Mouse (Mus musculus) lung, embryonic 16.5 days (tissue): ENCODE measurements around the gene Wdr75. TPM values are rescaled to one million over a fixed set of nuclear protein-coding genes. Genes with fewer than 3 reads are reported as not detected.

Experiments
- ATAC-seq: fragments of 200-750 bp; cut with Nextera tagmentation; 2 replicates; pipeline ENCODE4 v1.8.0; 2017; ENCODE audit warnings: low read depth, mild to moderate bottlenecking, moderate library complexity
- H3K27ac ChIP-seq: fragments of 300-500 bp; sonication (generic); 2 replicates; pipeline ENCODE4 v1.5.1; 2014; ENCODE audit warnings: mild to moderate bottlenecking, control low read depth, low read length
- H3K27me3 ChIP-seq: fragments of 300-500 bp; sonication (generic); 2 replicates; pipeline ENCODE4 v1.6.1; 2014; ENCODE audit warnings: low read depth, low read length, mixed read lengths; ENCODE audit not compliant: control insufficient read depth, insufficient read depth
- H3K36me3 ChIP-seq: fragments of 300-500 bp; sonication (generic); 2 replicates; pipeline ENCODE4 v1.6.1; 2014; ENCODE audit warnings: low read length; ENCODE audit not compliant: control insufficient read depth, insufficient read depth
- H3K4me1 ChIP-seq: fragments of 300-500 bp; sonication (generic); replicated peaks from 2 replicates; pipeline ENCODE4 v1.6.1; 2014; ENCODE audit warnings: low read length, mixed read lengths; ENCODE audit not compliant: control insufficient read depth, insufficient read depth
- H3K4me2 ChIP-seq: fragments of 300-500 bp; sonication (generic); 2 replicates; pipeline ENCODE4 v1.6.1; 2014; ENCODE audit warnings: low read depth, low read length, control low read depth
- H3K4me3 ChIP-seq: fragments of 300-500 bp; sonication (generic); 2 replicates; pipeline ENCODE4 v1.5.1; 2014; ENCODE audit warnings: mild to moderate bottlenecking, low read length, control low read depth
- H3K9ac ChIP-seq: fragments of 300-500 bp; sonication (generic); 2 replicates; pipeline ENCODE4 v1.6.1; 2014; ENCODE audit warnings: low read length, control low read depth
- H3K9me3 ChIP-seq: fragments of 300-500 bp; sonication (generic); 2 replicates; pipeline ENCODE4 v1.6.1; 2016; ENCODE audit warnings: low read length; ENCODE audit not compliant: control insufficient read depth
- WGBS: fragments of 180-500 bp; shearing (Covaris S2); extraction: QIAGEN DNeasy Blood & Tissue Kit; methylation state at CpG from one replicate; pipeline ENCODE4 v1.1.7; 2014; 5-methylcytosine and 5-hydroxymethylcytosine counted together
- polyA plus RNA-seq: library from polyadenylated mRNA; unstranded; fragments of >200 nt; fragmentation: Nextera tagmentation; extraction: Ambion mirVana; gene quantifications from 2 replicates; pipeline ENCODE4 v1.2.1, GENCODE M21; 2015

The Wdr75 gene
- polyA plus RNA-seq: 58.4 and 61.9 TPM in 2 replicates

- H3K9ac ChIP-seq: peak within 1 kb of the TSS; percentile 90
- no peaks in the 10 kb centered on the region for H3K27me3 ChIP-seq
- H3K4me3 ChIP-seq: peak within 1 kb of the TSS; percentile 90
- WGBS: under 1% methylated on average over 59 of the region's 70 CpGs
- H3K4me1 ChIP-seq: peaks cover 7% of the 10 kb centered on the region
- H3K4me2 ChIP-seq: peak within 1 kb of the TSS; percentile 88
- H3K27ac ChIP-seq: peak within 1 kb of the TSS; percentile 97
- peak; percentile 99 for ATAC-seq
- H3K9me3 ChIP-seq: no peaks in the 10 kb centered on the region
- peaks cover 4% of the 10 kb centered on the region for H3K36me3 ChIP-seq
Observed at GRCm38 (mm10) chr1:45794969-45795908, at the start of gene Wdr75. Gene Wdr75 (plus strand): TSS chr1:45795166.

DNA sequence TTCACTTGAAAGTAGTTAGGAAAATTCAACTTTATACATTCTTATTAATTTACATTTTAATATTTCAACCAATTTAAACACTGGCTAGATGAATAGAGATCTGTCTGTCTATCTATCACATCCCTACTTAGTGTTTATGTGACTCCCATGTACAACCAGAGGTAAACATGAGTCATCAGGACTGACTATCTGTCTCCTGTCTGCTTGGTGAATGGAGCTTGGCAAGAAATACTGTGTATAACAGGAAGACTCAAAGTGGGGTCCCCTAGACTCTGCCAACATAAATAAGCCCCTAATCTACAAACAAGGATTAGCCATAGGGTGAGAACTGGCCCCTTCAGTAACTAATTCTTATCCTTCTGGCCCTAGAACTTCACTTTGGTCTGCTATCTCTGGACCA is 39.1 kb upstream of the Wdr75 start:
- no peaks in the 10 kb centered on the region; the same call in 1 of the 2 replicates for H3K9me3 ChIP-seq
- no peak overlapping the region for H3K4me3 ChIP-seq
- H3K4me2 ChIP-seq: no peak overlapping the region
- 0 out of 2 replicates have a peak, but pooled peaks have one; percentile 28 for ATAC-seq
- no peaks in the 10 kb centered on the region for H3K36me3 ChIP-seq
- H3K9ac ChIP-seq: no peak overlapping the region
- H3K27me3 ChIP-seq: no peaks in the 10 kb centered on the region
- H3K4me1 ChIP-seq: peaks cover 3% of the 10 kb centered on the region
- H3K27ac ChIP-seq: peak overlapping the region; percentile 25

- peak overlapping the region; percentile 12; the same call in 1 of the 2 replicates for H3K27ac ChIP-seq
Observed at GRCm38 (mm10) chr1:45756707-45757106, 38.3 kb upstream of the Wdr75 start.

DNA sequence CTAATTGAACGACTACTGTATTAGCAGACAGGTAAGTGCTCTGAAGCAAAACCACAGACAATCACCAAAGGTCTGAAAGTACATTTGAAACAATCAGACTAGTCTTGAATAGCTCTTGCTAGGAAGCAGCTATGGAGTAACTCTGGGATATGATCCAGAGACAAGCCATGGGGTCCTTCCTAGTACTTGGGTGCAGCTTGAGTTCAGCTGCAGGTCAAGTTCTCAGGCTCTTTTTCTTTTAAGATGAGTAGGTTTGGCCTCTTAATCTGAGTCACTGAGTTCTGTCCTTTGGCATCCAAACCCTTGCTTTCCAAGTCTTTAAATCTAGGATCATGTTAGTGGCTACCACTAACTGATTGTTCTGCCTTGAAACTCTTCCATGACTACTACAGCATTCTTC is 37.0 kb upstream of the Wdr75 start:
- no peak overlapping the region for H3K4me2 ChIP-seq
- 77% methylated on average over 1 of the region's 1 CpGs for WGBS
- peaks cover 9% of the 10 kb centered on the region for H3K4me1 ChIP-seq
- no peak overlapping the region for H3K27ac ChIP-seq
- H3K9me3 ChIP-seq: no peaks in the 10 kb centered on the region; the same call in 1 of the 2 replicates
- no peaks in the 10 kb centered on the region for H3K27me3 ChIP-seq
- H3K4me3 ChIP-seq: no peak overlapping the region
- no peaks in the 10 kb centered on the region for H3K36me3 ChIP-seq
- no peak for ATAC-seq
- no peak overlapping the region for H3K9ac ChIP-seq

More at GRCm38 (mm10) chr1:45756707-45757106, 38.3 kb upstream of the Wdr75 start:
- no peak overlapping the region for H3K9ac ChIP-seq
- ATAC-seq: peak; percentile 44; the same call in 1 of the 2 replicates
- H3K4me2 ChIP-seq: no peak overlapping the region
- peaks cover 9% of the 10 kb centered on the region for H3K4me1 ChIP-seq
- no peak overlapping the region for H3K4me3 ChIP-seq
- H3K27me3 ChIP-seq: no peaks in the 10 kb centered on the region
- no peaks in the 10 kb centered on the region; the same call in 1 of the 2 replicates for H3K9me3 ChIP-seq
- no peaks in the 10 kb centered on the region for H3K36me3 ChIP-seq

DNA sequence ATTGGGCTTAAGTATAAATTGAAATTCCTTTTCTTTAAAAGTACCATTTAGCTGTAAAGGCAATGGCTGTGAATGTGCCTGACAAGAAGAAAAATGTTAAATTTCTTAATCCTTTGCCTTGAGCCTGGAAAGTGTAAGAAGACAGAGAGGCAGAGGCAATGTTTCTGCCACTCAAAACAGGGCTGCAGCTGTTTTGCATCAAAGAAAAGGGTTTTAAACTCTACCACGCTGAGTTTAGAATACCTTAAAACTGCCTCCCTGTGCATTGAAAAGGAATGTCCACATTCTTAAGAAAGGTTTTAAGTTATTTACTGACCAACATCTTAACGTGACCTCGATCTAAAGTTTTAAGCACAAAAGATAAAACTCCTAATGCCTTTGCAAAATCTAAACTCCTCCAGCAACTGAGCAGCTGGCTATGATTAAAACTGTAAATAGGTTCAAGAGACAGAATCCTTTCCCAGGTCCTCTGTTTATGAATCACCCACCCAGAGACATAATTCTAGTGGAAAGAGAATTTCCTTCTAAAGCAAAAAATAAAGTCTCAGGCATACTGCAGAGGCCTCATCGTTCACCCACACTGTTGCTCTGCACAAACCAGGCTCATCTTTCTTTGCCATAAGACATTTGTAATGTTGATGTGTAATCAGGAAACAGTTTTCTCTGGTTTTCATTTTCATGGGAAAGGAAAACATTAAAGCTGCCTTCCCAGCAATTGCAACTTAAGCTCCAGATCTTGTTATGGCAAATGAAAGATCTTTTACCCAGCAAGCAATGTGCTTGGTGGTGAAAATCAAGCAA is 34.1 kb upstream of the Wdr75 start:
- H3K9me3 ChIP-seq: no peaks in the 10 kb centered on the region
- 0 out of 2 replicates have a peak, but pooled peaks have one; percentile 13 for ATAC-seq
- 17% methylated on average over 4 of the region's 4 CpGs for WGBS

GRCm38 (mm10) chr1:45761468-45761795 is 33.5 kb upstream of the Wdr75 start:
- Histone ChIP-seq H3K27me3 (no peaks in the 10 kb centered on the region), H3K4me1 (peaks cover 13% of the 10 kb centered on the region), H3K4me3 (no peak overlapping the region), H3K36me3 (no peaks in the 10 kb centered on the region), H3K9ac (no peak overlapping the region), H3K4me2 (no peak overlapping the region), H3K27ac (peak overlapping the region; percentile 69), H3K9me3 (no peaks in the 10 kb centered on the region)
- 21% methylated on average over 1 of the region's 1 CpGs for WGBS
- no peak for ATAC-seq

More for the DNA sequence above, 34.1 kb upstream of the Wdr75 start:
- H3K4me3 ChIP-seq: no peak overlapping the region
- no peak overlapping the region for H3K9ac ChIP-seq
- no peaks in the 10 kb centered on the region for H3K27me3 ChIP-seq
- H3K4me1 ChIP-seq: peaks cover 13% of the 10 kb centered on the region
- H3K36me3 ChIP-seq: no peaks in the 10 kb centered on the region
- peak overlapping the region; percentile 69 for H3K27ac ChIP-seq
- H3K4me2 ChIP-seq: no peak overlapping the region

DNA sequence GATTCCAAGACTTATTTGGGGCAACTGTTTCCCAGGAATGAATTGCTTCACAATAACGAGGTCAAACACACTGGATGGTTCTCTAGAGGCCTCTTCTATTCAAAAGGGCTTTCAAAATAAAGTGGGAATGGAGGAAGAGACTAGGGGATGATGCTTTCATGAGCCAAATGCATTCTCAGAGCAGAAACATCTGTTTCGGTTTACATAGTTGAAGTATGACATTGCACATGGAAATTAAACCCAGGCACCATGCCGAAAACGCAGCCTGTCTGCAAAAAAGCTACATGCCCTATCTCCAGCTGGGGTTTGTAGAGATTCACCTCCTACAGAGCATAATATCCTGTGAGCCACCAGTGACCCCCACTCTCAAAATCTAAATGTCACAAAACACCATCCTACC is 29.3 kb upstream of the Wdr75 start:
- peaks cover 11% of the 10 kb centered on the region for H3K4me1 ChIP-seq
- WGBS: 34% methylated on average over 4 of the region's 4 CpGs
- ATAC-seq: peak; percentile 93
- H3K36me3 ChIP-seq: no peaks in the 10 kb centered on the region
- no peak overlapping the region for H3K9ac ChIP-seq
- H3K9me3 ChIP-seq: no peaks in the 10 kb centered on the region
- H3K4me3 ChIP-seq: no peak overlapping the region
- no peaks in the 10 kb centered on the region for H3K27me3 ChIP-seq
- H3K4me2 ChIP-seq: no peak overlapping the region
- peak overlapping the region; percentile 55; the same call in 1 of the 2 replicates for H3K27ac ChIP-seq

DNA sequence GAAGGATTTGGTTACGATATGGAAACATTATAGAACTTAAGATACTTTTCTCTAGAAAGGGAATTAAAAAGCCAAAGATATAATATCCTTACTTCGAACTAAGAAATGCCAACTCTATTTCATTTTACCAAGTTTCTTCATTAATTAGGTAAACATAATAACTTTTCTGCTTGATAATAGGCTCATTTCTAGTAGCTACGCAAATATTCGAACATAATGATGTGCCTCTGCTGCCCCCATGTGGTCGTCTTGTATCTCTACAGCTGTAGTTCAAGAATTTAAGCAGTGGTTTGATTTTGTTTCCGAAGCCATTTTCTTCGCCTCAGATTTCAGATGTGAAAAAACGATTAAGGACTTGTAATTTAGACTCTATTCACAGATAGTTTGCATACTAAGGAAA is 28.8 kb upstream of the Wdr75 start:
- no peaks in the 10 kb centered on the region for H3K36me3 ChIP-seq
- H3K9ac ChIP-seq: no peak overlapping the region
- H3K4me3 ChIP-seq: no peak overlapping the region
- WGBS: 19% methylated on average over 8 of the region's 8 CpGs
- H3K9me3 ChIP-seq: no peaks in the 10 kb centered on the region
- H3K4me1 ChIP-seq: peaks cover 8% of the 10 kb centered on the region
- no peaks in the 10 kb centered on the region for H3K27me3 ChIP-seq
- H3K27ac ChIP-seq: peak overlapping the region; percentile 65
- peak; percentile 62; the same call in 1 of the 2 replicates for ATAC-seq
- no peak overlapping the region for H3K4me2 ChIP-seq

- H3K27ac ChIP-seq: peak overlapping the region; percentile 51
- ATAC-seq: no peak
Observed at GRCm38 (mm10) chr1:45767533-45767932, 27.4 kb upstream of the Wdr75 start.

More at GRCm38 (mm10) chr1:45767533-45767932, 27.4 kb upstream of the Wdr75 start:
- no peak overlapping the region for H3K4me2 ChIP-seq
- no peaks in the 10 kb centered on the region for H3K36me3 ChIP-seq
- 47% methylated on average over 5 of the region's 5 CpGs for WGBS
- H3K27me3 ChIP-seq: no peaks in the 10 kb centered on the region
- no peaks in the 10 kb centered on the region for H3K9me3 ChIP-seq
- no peak overlapping the region for H3K4me3 ChIP-seq
- H3K9ac ChIP-seq: no peak overlapping the region
- 0 out of 2 replicates have a peak, but pooled peaks cover 3% of the 10 kb centered on the region for H3K4me1 ChIP-seq
